In the genomic region with DNA sequence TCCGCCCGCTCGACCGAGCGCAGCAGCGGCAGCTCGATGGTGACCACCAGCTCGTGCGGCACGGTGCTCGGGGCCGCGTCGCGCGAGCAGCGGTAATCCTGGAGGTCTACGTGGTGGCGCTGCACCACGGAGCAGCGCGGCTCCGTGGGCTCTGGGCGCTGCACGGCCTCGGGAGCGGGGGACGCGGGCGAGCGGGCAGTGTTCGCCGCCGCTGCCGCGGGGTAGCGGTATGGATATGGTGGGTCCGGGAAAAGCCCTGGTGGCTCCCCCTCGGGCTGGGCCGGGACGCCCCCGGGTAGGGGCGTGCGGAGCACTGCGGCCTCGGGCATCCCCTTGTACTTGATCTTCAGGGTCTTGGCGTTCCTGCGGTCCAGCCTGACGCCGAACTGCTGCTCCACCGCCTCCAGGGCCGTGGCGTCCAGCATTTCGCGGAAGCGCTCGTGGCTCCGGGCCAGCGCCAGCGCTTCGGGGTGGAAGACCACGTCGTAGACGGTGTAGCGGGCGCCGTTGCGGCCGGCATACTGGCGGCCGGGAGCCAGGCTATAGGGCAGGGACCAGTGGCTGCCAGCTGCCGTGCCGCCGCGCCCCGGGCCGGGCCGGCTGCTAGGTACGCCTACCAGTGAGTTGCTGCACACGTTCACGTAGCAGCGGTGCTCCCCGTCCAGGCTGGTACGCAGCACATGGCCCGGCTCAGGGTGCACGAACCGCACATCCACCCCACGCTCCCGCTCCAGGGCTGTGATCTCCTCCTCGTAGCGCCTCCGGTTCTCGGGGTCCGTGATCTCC, we compare ENCODE assay signal across 8 mouse cellular contexts. TPM values are rescaled to one million over a fixed set of nuclear protein-coding genes. Genes with fewer than 3 reads are reported as not detected.
DNase-seq lines count a peak whose midpoint lies in the region; ATAC-seq lines count a peak whose summit lies in the region.

No protein-coding gene starts in this region.

- DNase-seq in CD4-positive, CD25-positive, alpha-beta regulatory T cell, adult 2 months (ENCODE audit: low read depth, low spot score), result peak; percentile 78
- DNase-seq in adrenal gland, postnatal 25 days, result peak; percentile 66
- peak; percentile 45 for DNase-seq in embryonic facial prominence, embryonic 14.5 days (ENCODE audit: low spot score)
- peak; percentile 82 for DNase-seq in heart, embryonic 10.5 days (ENCODE audit: low spot score)
- DNase-seq in kidney, adult 9 months, result peak; percentile 33
- DNase-seq in neural tube, embryonic 10.5 days (ENCODE audit: extremely low spot score, low spot score), result peak; percentile 73

- peaks cover 21% of the 10 kb centered on the region for H3K4me1 ChIP-seq in embryonic facial prominence, embryonic 14.5 days (ENCODE audit: control insufficient read depth, insufficient read depth, low read length)
- H3K4me1 ChIP-seq in heart, embryonic 10.5 days, result peaks cover 24% of the 10 kb centered on the region
- peaks cover 36% of the 10 kb centered on the region for H3K4me1 ChIP-seq in liver, embryonic 15.5 days (replicated peaks)
- peaks cover 11% of the 10 kb centered on the region; the same call in 1 of the 2 replicates for H3K4me1 ChIP-seq in stomach, embryonic 14.5 days (ENCODE audit: control insufficient read depth, insufficient read depth, low read length)

- WGBS in embryonic facial prominence, embryonic 14.5 days, result 1% methylated on average over 20 of the region's 94 CpGs
- under 1% methylated on average over 91 of the region's 94 CpGs for WGBS in heart, embryonic 10.5 days
- WGBS in liver, embryonic 15.5 days (ENCODE audit: insufficient replicate concordance), result under 1% methylated on average over 94 of the region's 94 CpGs
- under 1% methylated on average over 91 of the region's 94 CpGs for WGBS in stomach, embryonic 14.5 days

- peak; percentile 73 for ATAC-seq in embryonic facial prominence, embryonic 14.5 days (ENCODE audit: low read depth)
- peak; percentile 81 for ATAC-seq in liver, embryonic 15.5 days (ENCODE audit: insufficient read depth)
- ATAC-seq in stomach, embryonic 14.5 days (ENCODE audit: insufficient number of reproducible peaks, insufficient read depth, low FRiP score, low read depth), result peak; percentile 71

- peak overlapping the region; percentile 91 for H3K27ac ChIP-seq in embryonic facial prominence, embryonic 14.5 days (replicated peaks; ENCODE audit: low read depth, low read length)
- H3K27ac ChIP-seq in heart, embryonic 10.5 days, result peak overlapping the region; percentile 94
- H3K27ac ChIP-seq in liver, embryonic 15.5 days (replicated peaks), result peak overlapping the region; percentile 83
- H3K27ac ChIP-seq in stomach, embryonic 14.5 days (ENCODE audit: low read length), result peak overlapping the region; percentile 91

- H3K36me3 ChIP-seq in embryonic facial prominence, embryonic 14.5 days (ENCODE audit: control insufficient read depth, insufficient read depth, low read length), result peaks cover 31% of the 10 kb centered on the region
- H3K36me3 ChIP-seq in heart, embryonic 10.5 days, result peaks cover 30% of the 10 kb centered on the region
- H3K36me3 ChIP-seq in liver, embryonic 15.5 days (replicated peaks), result peaks cover 36% of the 10 kb centered on the region
- H3K36me3 ChIP-seq in stomach, embryonic 14.5 days (ENCODE audit: control insufficient read depth, insufficient read depth, low read length), result peaks cover 21% of the 10 kb centered on the region

- no peaks in the 10 kb centered on the region for H3K9me3 ChIP-seq in embryonic facial prominence, embryonic 14.5 days (ENCODE audit: control insufficient read depth, low read length)
- H3K9me3 ChIP-seq in heart, embryonic 10.5 days, result no peaks in the 10 kb centered on the region
- no peaks in the 10 kb centered on the region for H3K9me3 ChIP-seq in liver, embryonic 15.5 days (replicated peaks)
- no peaks in the 10 kb centered on the region for H3K9me3 ChIP-seq in stomach, embryonic 14.5 days (ENCODE audit: control insufficient read depth, low read depth, low read length)

- H3K27me3 ChIP-seq in embryonic facial prominence, embryonic 14.5 days (replicated peaks; ENCODE audit: control insufficient read depth, insufficient read depth, low read length), result no peaks in the 10 kb centered on the region
- no peaks in the 10 kb centered on the region for H3K27me3 ChIP-seq in heart, embryonic 10.5 days (ENCODE audit: insufficient read depth, poor library complexity, severe bottlenecking)
- H3K27me3 ChIP-seq in liver, embryonic 15.5 days, result no peaks in the 10 kb centered on the region
- H3K27me3 ChIP-seq in stomach, embryonic 14.5 days (ENCODE audit: control insufficient read depth, insufficient read depth, low read length), result no peaks in the 10 kb centered on the region

- peak overlapping the region; percentile 86 for H3K9ac ChIP-seq in embryonic facial prominence, embryonic 14.5 days (ENCODE audit: low read depth, low read length)
- peak overlapping the region; percentile 96 for H3K9ac ChIP-seq in liver, embryonic 15.5 days
- peak overlapping the region; percentile 81 for H3K9ac ChIP-seq in stomach, embryonic 14.5 days (replicated peaks; ENCODE audit: low read depth, low read length)

- H3K4me3 ChIP-seq in embryonic facial prominence, embryonic 14.5 days (ENCODE audit: low read depth, low read length), result peak overlapping the region; percentile 95
- peak overlapping the region; percentile 96 for H3K4me3 ChIP-seq in heart, embryonic 10.5 days
- H3K4me3 ChIP-seq in liver, embryonic 15.5 days (replicated peaks), result peak overlapping the region; percentile 99
- H3K4me3 ChIP-seq in stomach, embryonic 14.5 days (ENCODE audit: low read depth, low read length), result peak overlapping the region; percentile 95

- H3K4me2 ChIP-seq in embryonic facial prominence, embryonic 14.5 days (ENCODE audit: low read depth, low read length), result peak overlapping the region; percentile 78
- peak overlapping the region; percentile 99 for H3K4me2 ChIP-seq in liver, embryonic 15.5 days
- H3K4me2 ChIP-seq in stomach, embryonic 14.5 days (replicated peaks; ENCODE audit: low read depth, low read length), result peak overlapping the region; percentile 81

RNA-seq across cellular contexts. Expression of gene Dnaaf2, which starts 0.7 kb away (rescaled TPM):
- total RNA-seq in adrenal gland, postnatal 25 days (2021), result 0.95 and 2.0 TPM in 2 replicates
- 5.5 and 6.0 TPM in 2 replicates for polyA plus RNA-seq in embryonic facial prominence, embryonic 14.5 days (2014; fragmentation: Nextera tagmentation; extraction: Ambion mirVana)
- polyA plus RNA-seq in heart, embryonic 10.5 days (2016; fragmentation: Nextera tagmentation; extraction: Ambion mirVana), result 9.3 and 13.0 TPM in 2 replicates
- 5.0 and 5.3 TPM in 2 replicates for polyA plus RNA-seq in liver, embryonic 15.5 days (2015; fragmentation: Nextera tagmentation; extraction: Ambion mirVana)
- polyA plus RNA-seq in stomach, embryonic 14.5 days (2014; fragmentation: Nextera tagmentation; extraction: Ambion mirVana), result 9.2 and 9.4 TPM in 2 replicates

RNA-seq across cellular contexts. Expression of gene Gm49383, which starts 0.7 kb away (rescaled TPM):
- 6.6 and 6.8 TPM in 2 replicates for total RNA-seq in adrenal gland, postnatal 25 days (2021)
- polyA plus RNA-seq in embryonic facial prominence, embryonic 14.5 days (2014; fragmentation: Nextera tagmentation; extraction: Ambion mirVana), result 18.2 and 23.2 TPM in 2 replicates
- polyA plus RNA-seq in heart, embryonic 10.5 days (2016; fragmentation: Nextera tagmentation; extraction: Ambion mirVana), result 27.3 and 35.2 TPM in 2 replicates
- 17.9 and 18.8 TPM in 2 replicates for polyA plus RNA-seq in liver, embryonic 15.5 days (2015; fragmentation: Nextera tagmentation; extraction: Ambion mirVana)
- polyA plus RNA-seq in stomach, embryonic 14.5 days (2014; fragmentation: Nextera tagmentation; extraction: Ambion mirVana), result 24.3 and 29.6 TPM in 2 replicates

RNA-seq across cellular contexts. Expression of gene Gm49384, which starts 6.5 kb away (rescaled TPM):
- total RNA-seq in adrenal gland, postnatal 25 days (2021), result 5.4 and 6.9 TPM in 2 replicates
- polyA plus RNA-seq in embryonic facial prominence, embryonic 14.5 days (2014; fragmentation: Nextera tagmentation; extraction: Ambion mirVana), result 18.4 and 19.4 TPM in 2 replicates
- polyA plus RNA-seq in heart, embryonic 10.5 days (2016; fragmentation: Nextera tagmentation; extraction: Ambion mirVana), result 24.3 and 29.5 TPM in 2 replicates
- polyA plus RNA-seq in liver, embryonic 15.5 days (2015; fragmentation: Nextera tagmentation; extraction: Ambion mirVana), result 16.7 and 17.5 TPM in 2 replicates
- polyA plus RNA-seq in stomach, embryonic 14.5 days (2014; fragmentation: Nextera tagmentation; extraction: Ambion mirVana), result 24.5 and 27.1 TPM in 2 replicates

RNA-seq across cellular contexts. Expression of gene Mgat2, which starts 13.6 kb away (rescaled TPM):
- total RNA-seq in adrenal gland, postnatal 25 days (2021), result 48.4 and 54.3 TPM in 2 replicates
- polyA plus RNA-seq in embryonic facial prominence, embryonic 14.5 days (2014; fragmentation: Nextera tagmentation; extraction: Ambion mirVana), result 65.5 and 66.1 TPM in 2 replicates
- 43.2 and 49.6 TPM in 2 replicates for polyA plus RNA-seq in heart, embryonic 10.5 days (2016; fragmentation: Nextera tagmentation; extraction: Ambion mirVana)
- 25.8 and 26.7 TPM in 2 replicates for polyA plus RNA-seq in liver, embryonic 15.5 days (2015; fragmentation: Nextera tagmentation; extraction: Ambion mirVana)
- 42.6 and 47.0 TPM in 2 replicates for polyA plus RNA-seq in stomach, embryonic 14.5 days (2014; fragmentation: Nextera tagmentation; extraction: Ambion mirVana)

RNA-seq across cellular contexts. Expression of gene Rpl36al, which starts 13.7 kb away (rescaled TPM):
- 574 and 660 TPM in 2 replicates for total RNA-seq in adrenal gland, postnatal 25 days (2021)
- 562 and 692 TPM in 2 replicates for polyA plus RNA-seq in embryonic facial prominence, embryonic 14.5 days (2014; fragmentation: Nextera tagmentation; extraction: Ambion mirVana)
- 572 and 611 TPM in 2 replicates for polyA plus RNA-seq in heart, embryonic 10.5 days (2016; fragmentation: Nextera tagmentation; extraction: Ambion mirVana)
- polyA plus RNA-seq in liver, embryonic 15.5 days (2015; fragmentation: Nextera tagmentation; extraction: Ambion mirVana), result 349 and 436 TPM in 2 replicates
- polyA plus RNA-seq in stomach, embryonic 14.5 days (2014; fragmentation: Nextera tagmentation; extraction: Ambion mirVana), result 629 and 653 TPM in 2 replicates

Comparison
In these comparisons a context has a peak if more than half of its experiments do, and no peak if none do; other contexts are left out.
1. Peak in every context shown above with its lines: DNase-seq, ATAC-seq, H3K4me3 ChIP-seq and H3K27ac ChIP-seq.